Mouse (Mus musculus) limb, embryonic 14.5 days (tissue): ENCODE data around the gene Nova2. TPM values are rescaled to one million over a fixed set of nuclear protein-coding genes. Genes with fewer than 3 reads are reported as not detected.

Source experiments
- ATAC-seq: fragments of 200-750 bp; cut with Nextera tagmentation; 2 replicates; pipeline ENCODE4 v1.8.0; 2017; ENCODE audit warnings: low read depth, moderate number of reproducible peaks, moderate TSS enrichment; ENCODE audit not compliant: low FRiP score
- DNase-seq: peaks from one replicate; pipeline ENCODE4 v3.0.0-alpha.2; 2015; ENCODE audit warnings: low spot score
- H3K27ac ChIP-seq: fragments of 300-500 bp; sonication (generic); replicated peaks from 2 replicates; pipeline ENCODE4 v1.5.1; 2014; ENCODE audit warnings: low read depth, mild to moderate bottlenecking, low read length, moderate library complexity, mixed read lengths
- H3K27me3 ChIP-seq: fragments of 300-500 bp; sonication (generic); 2 replicates; pipeline ENCODE4 v1.6.1; 2014; ENCODE audit warnings: low read length, mixed read lengths; ENCODE audit not compliant: control insufficient read depth, insufficient read depth
- H3K36me3 ChIP-seq: fragments of 300-500 bp; sonication (generic); 2 replicates; pipeline ENCODE4 v1.6.1; 2014; ENCODE audit warnings: mild to moderate bottlenecking, low read length, moderate library complexity, mixed read lengths; ENCODE audit not compliant: control insufficient read depth, insufficient read depth
- H3K4me1 ChIP-seq: fragments of 300-500 bp; sonication (generic); 2 replicates; pipeline ENCODE4 v1.6.1; 2014; ENCODE audit warnings: antibody characterized with exemption, low read length, mixed read lengths; ENCODE audit not compliant: control insufficient read depth, insufficient read depth
- H3K4me2 ChIP-seq: fragments of 300-500 bp; sonication (generic); replicated peaks from 2 replicates; pipeline ENCODE4 v1.6.1; 2014; ENCODE audit warnings: low read depth, mild to moderate bottlenecking, low read length, moderate library complexity; ENCODE audit not compliant: severe bottlenecking
- H3K4me3 ChIP-seq: fragments of 300-500 bp; sonication (generic); replicated peaks from 2 replicates; pipeline ENCODE4 v1.5.1; 2014; ENCODE audit warnings: low read length
- H3K9ac ChIP-seq: fragments of 300-500 bp; sonication (generic); 2 replicates; pipeline ENCODE4 v1.6.1; 2014; ENCODE audit warnings: mild to moderate bottlenecking, low read depth, low read length, moderate library complexity; ENCODE audit not compliant: severe bottlenecking
- H3K9me3 ChIP-seq: fragments of 300-500 bp; sonication (generic); 2 replicates; pipeline ENCODE4 v1.6.1; 2016; ENCODE audit warnings: low read length; ENCODE audit not compliant: control insufficient read depth
- POLR2A ChIP-seq: fragments of 200-500 bp; IDR thresholded peaks from 2 replicates; pipeline ENCODE4 v1.8.0; 2012; ENCODE audit warnings: inconsistent platforms, mild to moderate bottlenecking, moderate library complexity, borderline replicate concordance; ENCODE audit not compliant: insufficient read depth, insufficient read length; ENCODE audit errors: extremely low read depth
- WGBS: fragments of 180-500 bp; shearing (Covaris S2); extraction: QIAGEN DNeasy Blood & Tissue Kit; methylation state at CpG from one replicate; pipeline ENCODE4 v1.1.7; 2014; 5-methylcytosine and 5-hydroxymethylcytosine counted together
- polyA plus RNA-seq, 2 experiments: library from polyadenylated mRNA; depleted of rRNA in 1 of 2; stranded (reverse) in 1 of 2; unstranded in 1 of 2; fragments of >200 nt; fragmentation: Nextera tagmentation in 1 of 2; extraction: Ambion mirVana in 1 of 2; gene quantifications; 2 replicates each; pipeline versions ENCODE4 v1.2.1 to v1.2.3; 2012 to 2014

Nova2 gene
- polyA plus RNA-seq (2012; rRNA removed): 1.3 TPM in 2 replicates
- 0.37 and 0.57 TPM in 2 replicates for polyA plus RNA-seq (2014; fragmentation: Nextera tagmentation; extraction: Ambion mirVana)

GRCm38 (mm10) chr7:18925162-18925938 lies at the start of gene Nova2:
TSS of gene Nova2 (plus strand) at chr7:18925888.
- peaks cover 49% of the 10 kb centered on the region for H3K27me3 ChIP-seq
- no peaks in the 10 kb centered on the region for H3K36me3 ChIP-seq
- H3K4me3 ChIP-seq: peak within 1 kb of the TSS; percentile 43
- no peak within 1 kb of the TSS for H3K27ac ChIP-seq
- H3K4me1 ChIP-seq: peaks cover 3% of the 10 kb centered on the region; the same call in 1 of the 2 replicates
- peak within 1 kb of the TSS; percentile 76 for H3K4me2 ChIP-seq
- H3K9ac ChIP-seq: peak within 1 kb of the TSS; percentile 49
- DNase-seq (peak; percentile 67), ATAC-seq (peak; percentile 81)
- TF ChIP-seq POLR2A: no peak
- H3K9me3 ChIP-seq: no peaks in the 10 kb centered on the region
- WGBS: 0% methylated on average over 17 of the region's 45 CpGs

DNA sequence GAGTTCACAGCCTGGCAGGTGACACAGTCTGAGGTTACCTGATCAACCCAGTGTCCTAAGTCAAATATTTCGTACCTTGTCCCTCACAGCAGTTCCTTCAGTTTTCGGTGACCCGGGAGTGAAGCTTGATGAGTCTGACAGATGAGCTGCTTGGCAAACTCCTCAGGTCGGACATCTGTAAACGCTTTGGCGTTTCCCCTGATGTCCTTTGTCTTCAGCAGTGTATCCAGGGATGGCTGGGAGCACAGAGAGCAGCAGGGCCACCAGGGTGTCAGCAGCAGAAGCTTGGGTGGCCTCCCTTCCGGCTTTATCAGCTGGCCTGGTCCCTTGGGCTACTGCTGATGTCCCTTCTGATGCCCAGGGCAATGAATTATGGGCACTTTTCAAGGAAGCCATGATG lies 47.0 kb upstream of the Nova2 start:
- H3K9me3 ChIP-seq: no peaks in the 10 kb centered on the region
- 61% methylated on average over 7 of the region's 7 CpGs for WGBS
- H3K4me1 ChIP-seq: no peaks in the 10 kb centered on the region
- DNase-seq (no peak), ATAC-seq (no peak)
- no peak for TF ChIP-seq POLR2A
- no peak overlapping the region for H3K9ac ChIP-seq
- no peak overlapping the region for H3K27ac ChIP-seq
- no peaks in the 10 kb centered on the region for H3K36me3 ChIP-seq
- H3K4me2 ChIP-seq: no peak overlapping the region
- no peaks in the 10 kb centered on the region for H3K27me3 ChIP-seq
- H3K4me3 ChIP-seq: no peak overlapping the region

GRCm38 (mm10) chr7:18883991-18884744 lies 41.5 kb upstream of the Nova2 start:
- no peak for TF ChIP-seq POLR2A
- Histone ChIP-seq H3K9ac (no peak overlapping the region), H3K4me2 (no peak overlapping the region), H3K27me3 (no peaks in the 10 kb centered on the region), H3K36me3 (no peaks in the 10 kb centered on the region), H3K9me3 (no peaks in the 10 kb centered on the region), H3K4me1 (no peaks in the 10 kb centered on the region), H3K4me3 (no peak overlapping the region), H3K27ac (no peak overlapping the region)
- no peak for ATAC-seq
- DNase-seq: no peak
- WGBS: 54% methylated on average over 9 of the region's 9 CpGs

- H3K36me3 ChIP-seq: no peaks in the 10 kb centered on the region
- H3K27me3 ChIP-seq: no peaks in the 10 kb centered on the region
- DNase-seq: no peak
- no peak overlapping the region for H3K4me3 ChIP-seq
- WGBS: 63% methylated on average over 13 of the region's 13 CpGs
- H3K27ac ChIP-seq: no peak overlapping the region
- H3K9me3 ChIP-seq: no peaks in the 10 kb centered on the region
- TF ChIP-seq POLR2A: no peak
- H3K4me1 ChIP-seq: no peaks in the 10 kb centered on the region
- H3K9ac ChIP-seq: no peak overlapping the region
- no peak overlapping the region for H3K4me2 ChIP-seq
- ATAC-seq: no peak
Observed at GRCm38 (mm10) chr7:18884745-18885422, 40.8 kb upstream of the Nova2 start.

- no peak for TF ChIP-seq POLR2A
Observed at GRCm38 (mm10) chr7:18886963-18887362, 38.7 kb upstream of the Nova2 start.

More at GRCm38 (mm10) chr7:18886963-18887362, 38.7 kb upstream of the Nova2 start:
- Histone ChIP-seq H3K27me3 (no peaks in the 10 kb centered on the region), H3K27ac (no peak overlapping the region), H3K9me3 (no peaks in the 10 kb centered on the region), H3K4me2 (no peak overlapping the region), H3K9ac (no peak overlapping the region), H3K36me3 (no peaks in the 10 kb centered on the region), H3K4me1 (no peaks in the 10 kb centered on the region), H3K4me3 (no peak overlapping the region)
- no peak for DNase-seq
- ATAC-seq: no peak
- 100% methylated on average over 1 of the region's 1 CpGs for WGBS
